Mouse (Mus musculus) MEL (cell line): ENCODE measurements around the gene Eif3b. TPM values are rescaled to one million over a fixed set of nuclear protein-coding genes. Genes with fewer than 3 reads are reported as not detected.

Source experiments
- DNase-seq: peaks from one replicate; pipeline ENCODE4 v3.0.0; 2011; ENCODE audit warnings: low read depth, low spot score
- H3K27ac ChIP-seq: 2 replicates; pipeline ENCODE4 v1.5.1; 2012; ENCODE audit warnings: low read depth, mild to moderate bottlenecking, control low read depth, low read length, moderate library complexity; ENCODE audit not compliant: control insufficient read depth
- H3K27me3 ChIP-seq, 2 experiments: fragments of 150-350 bp in 1 of 2; sonication (generic) in 1 of 2; 2 replicates each; pipeline ENCODE4 v1.6.1; 2012; ENCODE audit warnings: low read length in 2 of 2, mild to moderate bottlenecking in 2 of 2, improper control_type of control experiment in 1 of 2, moderate library complexity in 1 of 2; ENCODE audit not compliant: insufficient read depth in 2 of 2, control insufficient read depth in 1 of 2
- H3K36me3 ChIP-seq, 2 experiments: 2 replicates each; pipeline ENCODE4 v1.6.1; 2012 to 2014; ENCODE audit warnings: low read length in 2 of 2, improper control_type of control experiment in 1 of 2, inconsistent platforms in 1 of 2, mild to moderate bottlenecking in 1 of 2; ENCODE audit not compliant: insufficient read depth in 2 of 2, control insufficient read depth in 1 of 2
- H3K4me1 ChIP-seq, 2 experiments: fragments of 150-350 bp in 1 of 2; sonication (generic) in 1 of 2; 2 replicates each; pipeline ENCODE4 v1.6.1; 2012; ENCODE audit warnings: low read length in 2 of 2, improper control_type of control experiment in 1 of 2, mild to moderate bottlenecking in 1 of 2; ENCODE audit not compliant: insufficient read depth in 2 of 2, control insufficient read depth in 1 of 2
- H3K4me3 ChIP-seq, 2 experiments: fragments of 150-350 bp in 1 of 2; sonication (generic) in 1 of 2; 2 replicates each; pipeline ENCODE4 v1.5.1; 2012; ENCODE audit warnings: low read depth in 2 of 2, low read length in 2 of 2, mild to moderate bottlenecking in 2 of 2, moderate library complexity in 2 of 2, control low read depth in 1 of 2, improper control_type of control experiment in 1 of 2; ENCODE audit not compliant: control insufficient read depth in 1 of 2, insufficient read depth in 1 of 2
- H3K79me2 ChIP-seq: 2 replicates; pipeline ENCODE4 v1.6.1; 2012; ENCODE audit warnings: mild to moderate bottlenecking, low read length, moderate library complexity; ENCODE audit not compliant: control insufficient read depth, poor library complexity, insufficient read depth
- H3K9ac ChIP-seq: 2 replicates; pipeline ENCODE4 v1.6.1; 2012; ENCODE audit warnings: low read depth, mild to moderate bottlenecking, control low read depth, low read length, moderate library complexity; ENCODE audit not compliant: control insufficient read depth, poor library complexity, severe bottlenecking
- H3K9me3 ChIP-seq: fragments of 150-350 bp; sonication (generic); replicated peaks from 2 replicates; pipeline ENCODE4 v1.6.1; 2012; ENCODE audit warnings: mild to moderate bottlenecking, low read length, improper control_type of control experiment, moderate library complexity; ENCODE audit not compliant: insufficient read depth
- BHLHE40 ChIP-seq: IDR thresholded peaks from 2 replicates; pipeline ENCODE4 v1.6.1; 2012; ENCODE audit warnings: low read depth, mild to moderate bottlenecking, inconsistent platforms, low read length, improper control_type of control experiment, borderline replicate concordance
- CHD2 ChIP-seq: IDR thresholded peaks from 2 replicates; pipeline ENCODE4 v1.6.1; 2011; ENCODE audit warnings: low read length, improper control_type of control experiment
- CTCF ChIP-seq, 3 experiments: IDR thresholded peaks in 2 of 3; conservative IDR thresholded peaks in 1 of 3; 2 replicates each; pipeline ENCODE4 v1.5.1; 2011 to 2012; ENCODE audit warnings: low read length in 3 of 3, low read depth in 2 of 3, mild to moderate bottlenecking in 2 of 3, improper control_type of control experiment in 1 of 3, inconsistent platforms in 1 of 3, mixed read lengths in 1 of 3, moderate library complexity in 1 of 3; ENCODE audit not compliant: control insufficient read depth in 1 of 3, insufficient read depth in 1 of 3, poor library complexity in 1 of 3, severe bottlenecking in 1 of 3
- EP300 ChIP-seq, 2 experiments: IDR thresholded peaks; 2 replicates each; pipeline ENCODE4 v1.6.1; 2011; ENCODE audit warnings: improper control_type of control experiment in 2 of 2, low read length in 2 of 2, low read depth in 1 of 2, mild to moderate bottlenecking in 1 of 2
- ETS1 ChIP-seq: IDR thresholded peaks from 2 replicates; pipeline ENCODE4 v1.6.1; 2012; ENCODE audit warnings: low read depth, mild to moderate bottlenecking, inconsistent platforms, low read length, improper control_type of control experiment, moderate library complexity
- GATA1 ChIP-seq: IDR thresholded peaks from 2 replicates; pipeline ENCODE4 v1.6.1; 2011; ENCODE audit warnings: low read depth, low read length, improper control_type of control experiment
- HCFC1 ChIP-seq: IDR thresholded peaks from 2 replicates; pipeline ENCODE4 v1.6.1; 2012; ENCODE audit warnings: low read depth, mild to moderate bottlenecking, inconsistent platforms, low read length, improper control_type of control experiment, moderate library complexity
- JUND ChIP-seq: IDR thresholded peaks from 2 replicates; pipeline ENCODE4 v1.6.1; 2011; ENCODE audit warnings: low read depth, mild to moderate bottlenecking, improper control_type of control experiment, low read length
- MAFK ChIP-seq: IDR thresholded peaks from 2 replicates; pipeline ENCODE4 v1.6.1; 2011; ENCODE audit warnings: low read depth, mild to moderate bottlenecking, low read length, improper control_type of control experiment, borderline replicate concordance
- MAX ChIP-seq: IDR thresholded peaks from 2 replicates; pipeline ENCODE4 v1.6.1; 2011; ENCODE audit warnings: low read length, improper control_type of control experiment
- MAZ ChIP-seq: IDR thresholded peaks from 2 replicates; pipeline ENCODE4 v1.6.1; 2012; ENCODE audit warnings: low read depth, mild to moderate bottlenecking, inconsistent platforms, low read length, improper control_type of control experiment
- MEF2A ChIP-seq: IDR thresholded peaks from 2 replicates; pipeline ENCODE4 v1.6.1; 2014; ENCODE audit warnings: low read depth, mild to moderate bottlenecking, inconsistent platforms, low read length, improper control_type of control experiment; ENCODE audit not compliant: poor library complexity, insufficient replicate concordance, severe bottlenecking; ENCODE audit errors: extremely low read depth
- MYB ChIP-seq: IDR thresholded peaks from 2 replicates; pipeline ENCODE4 v1.6.1; 2011; ENCODE audit warnings: mild to moderate bottlenecking, low read depth, low read length, improper control_type of control experiment
- MYC ChIP-seq: IDR thresholded peaks from 2 replicates; pipeline ENCODE4 v1.6.1; 2011; ENCODE audit warnings: low read depth, mild to moderate bottlenecking, low read length, improper control_type of control experiment, moderate library complexity
- NRF1 ChIP-seq: IDR thresholded peaks from 2 replicates; pipeline ENCODE4 v1.6.1; 2014; ENCODE audit warnings: low read depth, mild to moderate bottlenecking, inconsistent platforms, low read length, improper control_type of control experiment, moderate library complexity; ENCODE audit not compliant: poor library complexity, insufficient read depth, severe bottlenecking
- RCOR1 ChIP-seq: IDR thresholded peaks from 2 replicates; pipeline ENCODE4 v1.6.1; 2012; ENCODE audit warnings: low read depth, mild to moderate bottlenecking, inconsistent platforms, low read length, improper control_type of control experiment
- SIN3A ChIP-seq: IDR thresholded peaks from 2 replicates; pipeline ENCODE4 v1.6.1; 2012; ENCODE audit warnings: low read length, improper control_type of control experiment, inconsistent platforms
- USF1 ChIP-seq: IDR thresholded peaks from 2 replicates; pipeline ENCODE4 v1.6.1; 2014; ENCODE audit warnings: low read depth, mild to moderate bottlenecking, inconsistent platforms, low read length, improper control_type of control experiment, moderate library complexity
- USF2 ChIP-seq, 2 experiments: IDR thresholded peaks; 2 replicates each; pipeline ENCODE4 v1.6.1; 2011 to 2012; ENCODE audit warnings: improper control_type of control experiment in 2 of 2, low read length in 2 of 2, borderline replicate concordance in 1 of 2, inconsistent platforms in 1 of 2, low read depth in 1 of 2, mild to moderate bottlenecking in 1 of 2; ENCODE audit not compliant: insufficient read depth in 1 of 2
- ZNF384 ChIP-seq: IDR thresholded peaks from 2 replicates; pipeline ENCODE4 v1.6.1; 2012; ENCODE audit warnings: low read depth, mild to moderate bottlenecking, inconsistent platforms, low read length, improper control_type of control experiment
- polyA plus RNA-seq, 2 experiments: library from polyadenylated mRNA; stranded (reverse) in 1 of 2; unstranded in 1 of 2; fragments of >175 nt in 1 of 2; fragments of >200 nt in 1 of 2; gene quantifications; 2 replicates each; pipeline versions ENCODE4 v1.2.1 to v1.2.4; 2012; ENCODE audit warnings: low replicate concordance in 2 of 2, low read depth in 1 of 2; ENCODE audit not compliant: insufficient read length in 2 of 2, insufficient read depth in 1 of 2, missing spikeins in 1 of 2
- total RNA-seq: library from RNA; depleted of rRNA; stranded (reverse); fragments of 300-350 nt; gene quantifications from 2 replicates; pipeline ENCODE4 v1.2.3, GENCODE M21; 2012

Eif3b gene
- total and polyA plus RNA-seq, 3 experiments, result 303 to 580 (median 376) TPM

DNA sequence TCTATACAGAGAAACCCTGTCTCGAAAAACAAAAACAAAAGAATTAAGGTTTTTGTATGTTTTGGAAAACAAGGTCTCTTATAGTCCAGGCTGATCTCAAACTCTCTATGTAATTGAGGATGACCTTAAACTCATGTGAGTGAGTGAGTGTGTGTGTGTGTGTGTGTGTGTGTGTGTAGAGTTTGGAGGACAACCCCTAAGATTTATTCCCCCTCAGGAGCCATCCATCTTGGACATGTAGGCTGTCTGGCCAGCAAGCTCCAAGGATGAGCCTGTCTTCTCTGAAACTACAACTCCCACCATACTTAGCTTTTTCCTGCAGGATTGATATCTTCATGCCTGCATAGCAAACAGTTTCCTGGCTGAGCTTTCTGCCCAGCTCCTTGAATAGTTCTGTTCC is 27.7 kb upstream of the Eif3b start:
- TF ChIP-seq GATA1 (no peak), USF2 (IDR thresholded peaks at IDR 0.05; ENCODE audit: borderline replicate concordance in 1 of 2, insufficient read depth in 1 of 2, low read depth in 1 of 2, low read length in 2 of 2) (no peak), EP300 (IDR thresholded peaks at IDR 0.05; ENCODE audit: low read depth in 1 of 2, low read length in 2 of 2) (no peak), MYB (no peak), CHD2 (no peak), MAFK (no peak)
- TF ChIP-seq, all 39 proteins: peak for 0
- Histone ChIP-seq H3K27ac (no peak overlapping the region), H3K36me3 (peaks cover 0 to 4% of the 10 kb centered on the region in 2 experiments; a peak in 2 of 4 replicates), H3K4me3 (no peak overlapping the region), H3K79me2 (peaks cover 12% of the 10 kb centered on the region), H3K9ac (no peak overlapping the region), H3K4me1 (peaks cover 0 to 10% of the 10 kb centered on the region in 2 experiments; a peak in 2 of 4 replicates), H3K27me3 (peaks cover 0 to 2% of the 10 kb centered on the region in 2 experiments; a peak in 1 of 4 replicates), H3K9me3 (no peaks in the 10 kb centered on the region)
- DNase-seq, result no peak

DNA sequence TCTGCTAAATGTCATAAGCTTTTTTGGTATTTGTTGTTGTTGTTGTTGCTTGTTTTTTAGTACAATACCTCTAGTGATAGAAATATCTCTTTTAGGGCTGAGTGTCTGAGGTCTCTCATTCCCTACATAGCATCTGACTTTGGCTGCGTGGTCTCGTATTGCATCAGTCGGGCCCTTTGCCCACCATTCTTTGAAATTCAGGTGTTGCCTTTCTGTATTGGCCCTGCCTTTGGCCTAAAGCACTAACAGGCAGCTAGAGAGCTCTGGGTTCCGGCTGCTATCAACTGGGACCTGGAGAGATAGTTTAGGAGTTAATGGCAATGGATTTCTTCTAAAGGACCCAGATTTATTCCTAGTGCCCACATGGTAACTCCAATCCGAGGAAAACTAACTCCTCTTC is 27.1 kb upstream of the Eif3b start:
- Histone ChIP-seq H3K79me2 (peaks cover 9% of the 10 kb centered on the region), H3K36me3 (peaks cover 0 to 4% of the 10 kb centered on the region in 2 experiments; a peak in 2 of 4 replicates), H3K4me3 (no peak overlapping the region), H3K27ac (no peak overlapping the region), H3K4me1 (peaks cover 0 to 10% of the 10 kb centered on the region in 2 experiments; a peak in 2 of 4 replicates), H3K9me3 (no peaks in the 10 kb centered on the region), H3K9ac (no peak overlapping the region), H3K27me3 (peaks cover 0 to 2% of the 10 kb centered on the region in 2 experiments; a peak in 1 of 4 replicates)
- DNase-seq, result no peak
- TF ChIP-seq MAZ (no peak), USF2 (IDR thresholded peaks at IDR 0.05; ENCODE audit: borderline replicate concordance in 1 of 2, insufficient read depth in 1 of 2, low read depth in 1 of 2, low read length in 2 of 2) (no peak), MEF2A (no peak), ETS1 (no peak), CHD2 (no peak), EP300 (IDR thresholded peaks at IDR 0.05; ENCODE audit: low read depth in 1 of 2, low read length in 2 of 2) (no peak), JUND (no peak), RCOR1 (no peak), MYB (no peak)

DNA sequence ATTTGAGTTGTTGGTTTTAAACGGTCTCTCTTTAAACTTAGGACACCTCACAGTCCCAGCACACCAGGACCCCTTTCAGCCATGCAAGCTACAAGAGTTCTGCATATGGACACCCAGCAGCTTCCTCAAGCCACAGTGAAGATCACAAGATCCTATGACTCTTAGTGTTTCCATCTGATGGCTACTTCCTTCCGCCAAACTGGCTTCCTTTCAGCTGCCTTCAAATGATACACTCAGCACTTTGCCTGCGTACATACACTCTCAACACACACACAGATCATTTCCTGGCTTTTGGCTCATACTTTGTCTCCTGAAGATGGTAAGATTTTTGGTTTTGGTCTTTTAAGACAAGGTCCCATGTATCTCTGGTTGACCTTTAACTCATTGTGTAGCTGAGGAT is 26.4 kb upstream of the Eif3b start:
- Histone ChIP-seq H3K9me3 (no peaks in the 10 kb centered on the region), H3K27ac (no peak overlapping the region), H3K4me1 (peaks cover 0 to 6% of the 10 kb centered on the region in 2 experiments; a peak in 2 of 4 replicates), H3K36me3 (peaks cover 0 to 3% of the 10 kb centered on the region in 2 experiments; a peak in 2 of 4 replicates), H3K79me2 (peaks cover 4% of the 10 kb centered on the region), H3K27me3 (peaks cover 1 to 2% of the 10 kb centered on the region in 2 experiments; a peak in 1 of 4 replicates)
- no peak for DNase-seq
- TF ChIP-seq NRF1 (no peak), HCFC1 (no peak), MYC (no peak), RCOR1 (no peak), CHD2 (no peak), ZNF384 (no peak), MAZ (no peak), CTCF (IDR thresholded peaks at IDR 0.05 in 2 of 3, conservative IDR thresholded peaks at IDR 0.05 in 1 of 3; ENCODE audit: control insufficient read depth in 1 of 3, insufficient read depth in 1 of 3, low read depth in 2 of 3, low read length in 3 of 3, poor library complexity in 1 of 3, severe bottlenecking in 1 of 3) (no peak), BHLHE40 (no peak), MEF2A (no peak), SIN3A (no peak), USF1 (no peak), ETS1 (no peak), MAX (no peak)
- TF ChIP-seq, all 39 proteins: peak for 0
- Histone ChIP-seq H3K4me3 (no peak overlapping the region), H3K9ac (no peak overlapping the region)
